Mouse (Mus musculus): ENCODE results near the gene Fbrs. TPM values are rescaled to one million over a fixed set of nuclear protein-coding genes. Genes with fewer than 3 reads are reported as not detected.
A peak's percentile ranks its signal among the peaks of the same experiment; 100 is the strongest.
"Not testable (repeated sequence)": the region's sequence is repeated elsewhere in the genome, so short reads cannot be mapped to it uniquely, and the experiment has no call there.

Gene Fbrs
- total RNA-seq, 1 experiment from 2014 or later: 27.9 TPM

DNA sequence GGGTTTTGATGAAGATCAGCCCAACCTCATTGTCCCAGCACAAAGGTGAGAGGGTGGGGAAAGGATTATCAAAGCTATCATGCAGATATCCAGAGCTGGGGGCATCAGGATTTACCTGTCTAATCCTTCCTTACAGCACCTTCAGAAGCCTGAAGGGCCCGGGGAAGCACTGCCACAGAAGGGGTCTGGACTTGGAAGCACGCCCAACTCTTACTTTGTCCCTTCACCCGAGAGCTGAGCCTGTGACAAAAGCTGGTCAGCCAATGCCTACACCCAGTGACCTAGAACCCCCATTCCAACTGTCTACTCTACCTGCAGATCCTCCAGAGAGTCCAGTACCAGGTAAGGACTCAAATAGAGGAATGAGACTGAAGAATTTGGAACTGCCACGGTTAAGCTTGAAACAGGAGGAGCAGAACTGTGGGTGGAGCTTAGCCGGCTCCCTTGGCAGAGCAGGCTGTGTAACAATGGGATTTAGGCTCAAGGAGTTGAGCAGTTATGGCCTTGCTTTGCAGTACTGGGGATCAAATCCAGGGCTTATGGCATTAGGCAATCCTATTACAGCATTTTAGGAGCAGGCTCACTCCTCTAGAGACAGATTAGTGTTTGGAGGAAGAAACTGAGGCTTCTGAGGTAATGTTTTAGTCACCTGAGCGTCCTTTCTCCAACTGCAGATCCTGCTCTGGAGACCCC lies 4.5 kb upstream of the Fbrs start:
- ATAC-seq (replicated peaks; ENCODE audit: insufficient number of reproducible peaks, low FRiP score, low TSS enrichment, poor library complexity, severe bottlenecking): no peak

DNA sequence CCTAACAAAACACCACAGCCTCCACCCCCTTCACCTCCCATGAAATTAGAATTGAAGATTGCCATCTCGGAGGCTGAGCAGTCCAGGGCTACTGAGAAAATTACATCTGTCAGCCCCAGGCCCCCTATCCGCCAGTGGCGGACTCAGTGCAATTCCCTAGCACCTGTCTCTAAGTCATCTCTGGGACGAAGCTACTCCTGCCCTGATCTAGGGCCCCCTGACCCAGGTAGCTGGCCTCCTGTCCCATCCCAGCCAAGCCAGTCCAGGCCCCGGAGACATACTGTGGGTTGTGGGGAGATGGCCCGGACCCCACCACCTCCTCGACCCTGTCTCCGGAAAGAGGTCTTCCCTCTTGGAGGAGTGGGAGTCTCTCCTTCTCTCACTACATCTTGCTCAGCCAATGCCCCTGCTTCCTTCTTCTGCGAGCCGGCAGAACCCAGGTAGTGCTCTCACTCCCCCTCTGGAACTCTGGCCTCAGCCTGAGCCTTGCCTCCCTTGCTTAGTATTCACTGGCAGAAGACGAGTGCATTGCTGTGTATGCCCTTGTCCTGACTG lies 3.7 kb upstream of the Fbrs start:
- no peak for ATAC-seq (replicated peaks; ENCODE audit: insufficient number of reproducible peaks, low FRiP score, low TSS enrichment, poor library complexity, severe bottlenecking)

DNA sequence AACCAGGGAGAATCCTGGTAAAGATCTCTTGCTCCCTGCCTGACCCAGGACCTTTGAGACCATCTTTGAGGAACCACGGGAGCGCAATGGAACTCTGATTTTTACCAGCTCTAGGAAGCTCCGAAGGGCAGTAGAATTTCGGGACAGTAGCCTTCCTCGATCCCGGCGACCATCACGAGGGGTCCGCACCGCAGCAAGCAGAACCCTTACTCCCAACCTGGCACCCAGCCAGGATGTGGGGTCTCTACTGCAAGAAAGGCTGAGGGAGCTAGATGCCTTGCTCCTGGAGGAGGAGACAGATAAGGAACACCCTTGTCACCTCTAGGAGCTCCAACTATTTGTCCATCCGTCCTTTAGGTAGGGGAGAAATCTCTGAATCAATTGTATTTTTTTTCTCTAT lies 2.7 kb upstream of the Fbrs start:
- no peak for ATAC-seq (replicated peaks; ENCODE audit: insufficient number of reproducible peaks, low FRiP score, low TSS enrichment, poor library complexity, severe bottlenecking)

DNA sequence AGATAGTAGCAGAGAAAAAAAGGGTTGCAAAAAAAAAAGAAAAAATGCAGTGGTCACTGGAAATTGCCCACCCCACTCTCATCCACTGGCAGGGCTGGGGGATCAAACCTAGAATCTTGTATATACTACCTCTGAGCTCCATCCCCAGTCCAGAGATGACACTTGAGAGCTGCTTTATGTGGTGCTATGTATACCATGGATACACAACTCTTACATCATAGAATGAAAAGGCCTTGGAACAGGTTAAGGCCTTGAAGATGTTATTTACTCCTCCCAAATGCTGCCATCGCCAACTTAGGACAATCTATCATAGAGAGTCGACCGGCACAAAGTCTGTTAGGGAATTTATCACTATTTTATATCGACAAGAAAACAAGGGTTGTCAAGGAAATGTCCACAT lies 2.1 kb upstream of the Fbrs start:
- no peak for ATAC-seq (replicated peaks; ENCODE audit: insufficient number of reproducible peaks, low FRiP score, low TSS enrichment, poor library complexity, severe bottlenecking)

DNA sequence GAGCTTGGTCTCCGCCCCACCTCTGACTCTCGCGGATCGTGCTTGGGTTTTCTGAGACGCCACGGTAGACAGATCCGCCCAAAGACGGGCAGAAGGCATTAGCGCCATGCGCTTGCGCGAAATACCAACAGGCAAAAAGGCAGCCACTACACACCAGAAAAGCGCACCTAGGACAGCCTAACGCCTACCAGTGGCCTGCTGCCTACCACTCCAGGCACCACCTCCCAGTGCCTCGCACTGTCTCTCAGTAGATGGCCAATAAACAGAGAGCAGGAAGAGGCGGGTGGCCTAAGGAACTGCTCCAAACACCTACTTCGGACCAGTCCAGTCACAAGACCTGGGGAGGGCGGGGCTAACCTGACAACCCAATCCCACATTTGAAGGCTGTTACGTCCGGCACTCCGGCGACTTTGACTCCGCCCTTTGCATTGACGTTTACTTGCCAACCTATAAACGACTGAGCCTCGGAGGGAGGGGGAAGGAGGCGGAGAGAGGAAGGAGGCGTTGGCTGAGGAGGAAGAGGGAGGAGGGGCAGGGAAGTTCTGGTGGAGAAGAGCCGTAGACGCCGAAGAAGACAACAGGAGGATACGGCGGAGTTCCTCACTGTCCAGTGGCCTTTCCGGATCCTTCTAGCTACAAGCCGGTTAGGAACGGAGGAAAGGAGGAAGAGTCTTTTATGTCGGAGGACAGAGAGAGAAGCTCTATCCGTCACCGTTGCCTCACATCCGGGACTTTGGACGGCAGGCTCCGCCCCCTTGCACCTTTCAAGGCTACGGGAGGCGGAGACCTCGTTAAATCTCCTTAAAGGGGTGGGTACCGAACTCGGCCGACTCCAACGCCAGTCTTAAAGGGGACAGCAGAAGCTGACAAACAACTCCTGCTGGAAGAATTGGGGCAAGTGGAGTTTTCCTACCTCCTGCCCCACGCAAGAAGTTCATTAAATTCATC lies 1.0 kb upstream of the Fbrs start:
- peak; percentile 81 for ATAC-seq (replicated peaks; ENCODE audit: insufficient number of reproducible peaks, low FRiP score, low TSS enrichment, poor library complexity, severe bottlenecking)

DNA sequence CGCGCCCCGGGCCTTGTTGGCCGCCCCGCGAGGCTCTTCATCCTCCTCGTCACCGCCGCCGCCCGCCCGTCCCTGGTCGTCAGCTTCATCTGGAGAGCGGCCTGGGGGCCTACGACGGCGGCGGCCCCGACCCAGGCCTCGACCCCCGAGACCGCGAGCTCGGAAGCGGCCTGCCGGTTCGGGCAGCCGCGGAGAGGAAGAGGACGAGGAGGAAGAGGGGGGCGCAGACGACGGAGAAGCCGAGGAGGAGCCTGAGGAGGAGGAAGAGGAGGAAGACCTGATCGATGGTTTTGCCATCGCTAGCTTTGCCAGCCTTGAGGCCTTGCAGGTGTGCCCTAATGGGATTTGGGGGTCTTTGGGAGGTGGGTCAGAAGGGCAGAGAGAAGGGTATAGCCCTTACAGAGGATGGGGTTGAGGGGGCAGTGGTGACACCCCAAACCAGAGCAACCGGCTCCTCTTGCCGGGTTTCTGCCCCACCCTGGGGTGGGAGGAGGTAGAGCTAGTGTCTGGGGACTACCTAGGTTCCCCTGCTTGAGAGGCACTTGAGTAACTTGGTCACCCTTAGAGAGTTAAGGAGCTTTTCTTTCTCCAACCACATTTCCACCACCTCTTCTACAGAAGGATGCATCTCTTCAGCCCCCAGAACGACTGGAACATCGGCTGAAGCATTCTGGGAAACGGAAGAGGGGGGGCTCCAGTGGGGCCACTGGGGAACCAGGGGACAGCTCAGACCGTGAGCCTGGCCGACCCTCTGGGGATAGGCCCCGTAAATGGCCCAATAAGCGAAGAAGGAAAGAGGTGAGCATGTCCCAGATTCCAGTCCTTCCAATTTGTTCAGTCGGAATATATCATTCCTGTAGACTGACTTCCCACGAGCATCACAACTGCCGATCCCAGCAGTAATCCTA lies 573 bp downstream of the Fbrs start:
- no peak for ATAC-seq (replicated peaks; ENCODE audit: insufficient number of reproducible peaks, low FRiP score, low TSS enrichment, poor library complexity, severe bottlenecking)

DNA sequence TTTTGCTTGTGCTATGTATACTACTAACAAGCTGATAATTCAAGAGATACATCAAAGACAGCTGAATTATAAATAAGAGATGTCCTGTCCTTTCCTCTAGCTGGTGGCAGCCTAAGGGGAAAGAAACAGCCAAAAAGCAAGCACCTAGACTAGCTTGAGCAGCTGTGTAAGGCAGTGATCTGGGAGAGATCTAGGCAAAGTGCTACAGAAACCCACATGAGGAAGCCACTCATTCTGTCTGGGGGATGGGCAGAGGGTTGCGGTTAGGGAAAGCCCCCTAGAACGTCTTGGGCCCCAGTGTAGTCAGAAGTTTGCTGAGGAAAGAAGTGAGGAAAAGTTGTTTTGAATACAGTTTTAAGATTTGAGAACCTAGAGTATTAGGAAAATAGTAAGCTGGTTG lies 1.3 kb downstream of the Fbrs start:
- 0 out of 2 replicates have a peak, but pooled peaks have one; percentile 9 for ATAC-seq (replicated peaks; ENCODE audit: insufficient number of reproducible peaks, low FRiP score, low TSS enrichment, poor library complexity, severe bottlenecking)

DNA sequence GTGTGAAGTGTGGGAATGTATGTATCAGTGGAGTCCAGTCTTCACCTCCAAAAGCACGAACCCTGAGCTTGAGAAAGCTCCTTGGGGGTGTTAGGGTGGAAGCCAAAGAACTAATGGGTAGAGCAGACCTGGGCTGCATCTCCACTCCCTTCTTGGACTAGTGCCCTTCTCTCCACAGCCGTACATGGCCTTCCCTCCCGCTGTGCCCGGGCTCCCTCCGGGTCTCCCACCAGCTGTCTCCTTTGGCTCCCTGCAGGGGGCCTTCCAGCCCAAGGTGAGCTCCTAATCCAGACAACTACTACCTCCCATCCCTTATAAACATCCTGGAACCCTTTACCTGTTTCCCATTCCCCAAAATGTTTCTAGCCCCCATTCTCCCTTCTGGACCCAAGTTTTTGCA lies 6.4 kb downstream of the Fbrs start:
- no peak for ATAC-seq (replicated peaks; ENCODE audit: insufficient number of reproducible peaks, low FRiP score, low TSS enrichment, poor library complexity, severe bottlenecking)

DNA sequence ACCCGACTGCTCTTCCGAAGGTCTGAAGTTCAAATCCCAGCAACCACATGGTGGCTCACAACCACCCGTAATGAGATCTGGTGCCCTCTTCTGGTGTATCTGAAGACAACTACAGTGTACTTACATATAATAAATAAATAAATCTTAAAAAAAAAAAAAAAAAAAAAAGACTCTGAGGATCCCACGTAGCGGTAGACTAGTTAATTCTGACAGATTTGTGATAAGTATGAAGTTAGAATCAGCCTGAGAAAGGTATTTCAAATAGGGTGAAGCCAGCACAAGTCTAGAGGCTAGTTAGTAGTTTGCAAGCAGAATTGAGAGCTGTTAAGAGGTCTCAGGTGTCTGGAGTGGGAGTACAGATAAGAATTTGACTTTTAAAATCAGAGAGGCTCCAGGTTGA lies 9.4 kb downstream of the Fbrs start:
- not testable (repeated sequence) for ATAC-seq (replicated peaks; ENCODE audit: insufficient number of reproducible peaks, low FRiP score, low TSS enrichment, poor library complexity, severe bottlenecking)

DNA sequence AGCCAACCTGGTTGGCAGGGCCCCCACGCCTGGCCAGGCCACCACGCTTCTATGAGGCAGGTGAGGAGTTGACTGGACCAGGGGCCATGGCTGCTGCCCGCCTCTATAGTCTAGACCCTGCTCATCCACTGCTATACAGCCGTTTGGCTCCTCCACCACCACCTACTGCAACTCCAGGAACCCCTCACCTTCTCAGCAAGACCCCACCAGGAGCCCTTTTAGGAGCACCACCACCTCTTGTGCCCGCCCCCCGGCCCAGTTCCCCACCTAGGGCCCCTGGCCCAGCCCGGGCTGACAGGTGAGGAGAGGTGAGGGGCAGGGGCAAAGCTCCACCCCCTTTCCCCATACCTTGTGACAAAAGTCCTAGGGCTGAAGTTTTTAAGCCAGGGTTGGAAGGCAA lies 11.0 kb downstream of the Fbrs start:
- no peak for ATAC-seq (replicated peaks; ENCODE audit: insufficient number of reproducible peaks, low FRiP score, low TSS enrichment, poor library complexity, severe bottlenecking)

DNA sequence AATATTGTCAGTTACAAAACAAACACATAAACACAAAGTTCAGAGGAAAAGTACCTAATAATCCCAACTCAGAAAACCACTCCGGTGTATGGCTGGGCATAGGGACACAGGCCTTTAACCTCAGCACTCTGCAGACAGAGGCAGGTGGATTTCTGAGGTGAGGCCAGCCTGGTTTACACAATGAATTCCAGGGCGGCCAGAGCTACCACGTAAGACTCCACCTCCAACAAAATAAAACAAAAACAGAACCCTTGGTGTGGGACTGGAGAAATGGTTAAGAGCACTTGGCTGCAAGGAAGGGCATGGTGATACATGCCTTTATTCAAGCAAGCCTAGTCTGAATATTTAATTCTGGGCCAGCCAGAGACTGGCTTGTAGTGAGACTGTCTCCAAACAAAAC lies 12.8 kb downstream of the Fbrs start:
- no peak for ATAC-seq (replicated peaks; ENCODE audit: insufficient number of reproducible peaks, low FRiP score, low TSS enrichment, poor library complexity, severe bottlenecking)

DNA sequence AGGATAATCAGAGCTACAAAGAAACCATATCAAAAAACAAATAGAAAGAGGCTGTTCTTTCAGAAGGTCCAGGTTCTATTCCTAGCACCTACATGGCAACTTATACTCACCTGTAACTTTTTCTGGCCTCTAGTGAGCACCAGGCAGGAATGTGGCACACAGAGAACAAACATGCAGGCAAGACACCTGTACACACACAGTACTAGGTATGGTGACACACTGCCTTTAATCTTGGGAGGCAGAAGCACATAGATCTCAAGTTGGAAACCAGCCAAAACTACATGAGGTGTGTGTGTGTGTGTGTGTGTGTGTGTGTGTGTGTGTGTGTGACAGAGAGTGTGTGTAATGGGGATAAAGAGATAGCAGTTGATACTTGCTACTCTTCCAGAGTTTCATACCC lies 15.6 kb downstream of the Fbrs start:
- ATAC-seq (replicated peaks; ENCODE audit: insufficient number of reproducible peaks, low FRiP score, low TSS enrichment, poor library complexity, severe bottlenecking): no peak

DNA sequence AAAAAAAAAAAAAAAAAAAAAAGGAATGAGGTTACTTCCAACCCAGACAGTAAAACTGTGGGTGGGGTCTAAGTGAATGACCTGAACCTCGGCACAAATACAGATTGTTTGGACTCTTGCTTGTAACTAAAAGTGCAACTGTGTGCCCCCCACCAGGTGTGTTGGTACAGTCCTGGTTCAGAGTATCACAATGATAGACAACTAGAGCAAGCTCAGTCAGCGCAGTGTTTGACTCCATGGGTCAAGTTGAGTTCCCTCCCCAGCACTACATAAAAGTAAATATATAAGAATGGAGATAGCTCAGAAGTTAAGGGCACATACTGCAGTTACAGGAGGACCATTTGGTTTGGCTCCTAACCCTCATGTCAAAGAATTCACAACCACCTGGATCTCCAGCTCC lies 18.4 kb downstream of the Fbrs start:
- no peak for ATAC-seq (replicated peaks; ENCODE audit: insufficient number of reproducible peaks, low FRiP score, low TSS enrichment, poor library complexity, severe bottlenecking)

DNA sequence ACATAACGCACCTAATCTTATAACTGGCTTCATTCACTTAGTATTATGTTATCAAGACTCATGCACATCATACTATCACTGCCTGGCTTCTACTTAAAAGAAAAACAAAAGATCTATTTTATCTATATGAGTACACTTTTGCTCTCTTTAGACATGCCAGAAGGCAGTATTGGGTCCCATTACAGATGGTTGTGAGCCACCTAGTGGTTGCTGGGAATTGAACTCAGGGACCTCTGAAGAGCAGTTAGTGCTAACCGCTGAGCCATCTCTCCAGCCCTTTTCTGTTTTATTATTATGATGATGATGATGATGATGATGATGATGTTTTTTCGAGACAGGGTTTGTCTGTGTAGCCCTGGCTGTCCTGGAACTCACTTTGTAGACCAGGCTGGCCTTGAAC lies 19.4 kb downstream of the Fbrs start:
- ATAC-seq (replicated peaks; ENCODE audit: insufficient number of reproducible peaks, low FRiP score, low TSS enrichment, poor library complexity, severe bottlenecking): no peak

DNA sequence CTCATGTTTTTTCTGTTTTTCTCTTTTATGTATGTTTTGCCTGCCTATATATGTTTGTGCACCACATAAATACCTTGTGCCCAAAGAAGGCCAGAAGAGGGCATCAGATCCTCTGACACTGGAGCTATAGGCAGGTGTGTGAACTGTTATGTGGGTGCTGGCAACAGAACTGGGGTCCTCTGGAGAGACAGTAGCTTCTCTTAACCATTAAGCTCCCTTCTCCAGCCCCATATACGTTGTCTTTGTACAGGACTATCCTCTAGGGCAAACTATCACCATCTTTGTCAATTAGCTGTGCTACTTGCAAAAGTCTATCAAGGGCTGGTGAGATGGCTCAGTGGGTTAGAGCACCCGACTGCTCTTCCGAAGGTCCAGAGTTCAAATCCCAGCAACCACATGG lies 29.3 kb downstream of the Fbrs start:
- ATAC-seq (replicated peaks; ENCODE audit: insufficient number of reproducible peaks, low FRiP score, low TSS enrichment, poor library complexity, severe bottlenecking): no peak

DNA sequence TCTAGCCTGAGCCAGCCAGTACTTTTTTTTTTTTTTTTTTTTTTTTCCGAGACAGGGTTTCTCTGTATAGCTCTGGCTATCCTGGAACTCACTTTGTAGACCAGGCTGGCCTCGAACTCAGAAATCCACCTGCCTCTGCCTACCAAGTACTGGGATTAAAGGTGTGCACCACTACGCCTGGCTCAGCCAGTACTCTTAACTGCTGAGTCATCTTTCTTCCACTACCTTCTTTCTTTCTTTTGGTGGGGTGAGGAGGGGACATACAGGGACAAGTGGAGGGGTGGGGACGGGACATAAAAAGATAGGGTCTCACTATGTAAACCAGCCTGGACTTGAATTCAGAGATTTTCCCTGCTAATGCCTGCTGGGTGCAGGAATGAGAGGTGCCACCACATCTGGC lies 30.8 kb downstream of the Fbrs start:
- not testable (repeated sequence) for ATAC-seq (replicated peaks; ENCODE audit: insufficient number of reproducible peaks, low FRiP score, low TSS enrichment, poor library complexity, severe bottlenecking)

DNA sequence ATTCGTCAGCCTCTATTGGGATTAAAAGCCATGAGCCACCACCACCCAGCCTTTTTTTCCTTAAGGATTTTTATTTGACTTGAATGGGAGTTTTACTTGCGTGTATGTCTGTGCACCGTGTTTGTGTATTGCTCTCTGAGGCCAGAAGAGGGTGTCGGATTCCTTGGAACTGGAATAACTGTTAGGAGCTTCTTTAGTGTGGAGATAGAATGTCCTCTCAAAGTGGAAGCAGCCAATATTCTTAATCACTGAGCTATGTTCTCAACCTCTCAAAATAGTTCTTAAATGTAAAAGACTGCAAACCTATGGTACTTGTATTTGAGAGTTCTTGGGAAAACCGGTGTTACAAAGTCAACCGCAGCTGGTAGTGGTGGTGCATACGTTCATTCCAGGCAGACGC lies 32.2 kb downstream of the Fbrs start:
- ATAC-seq (replicated peaks; ENCODE audit: insufficient number of reproducible peaks, low FRiP score, low TSS enrichment, poor library complexity, severe bottlenecking): no peak

DNA sequence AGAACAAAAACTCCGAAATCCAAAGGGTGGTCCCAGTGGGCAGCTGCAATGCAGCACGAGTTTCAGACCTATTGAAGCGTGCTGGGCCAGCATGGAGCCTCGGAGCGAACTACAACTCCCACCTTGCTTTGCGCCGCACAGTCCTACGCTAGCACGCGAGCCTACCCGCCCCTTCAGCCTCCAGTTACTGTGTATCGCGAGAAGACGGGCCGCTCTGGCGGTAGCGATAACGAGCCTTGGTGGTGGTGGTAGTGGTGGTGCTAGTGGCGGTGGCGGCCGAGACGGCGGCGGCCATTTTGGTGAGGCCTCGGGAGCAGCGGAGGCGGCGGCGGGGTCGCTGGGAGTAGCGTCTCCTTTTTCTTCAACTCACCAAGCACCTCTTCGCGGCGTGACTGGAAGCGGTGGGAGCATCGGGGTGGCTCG lies 32.8 kb downstream of the Fbrs start, which contains the start of gene Srcap:
Gene Srcap (plus strand): TSS at position 176 of the 423 bp plus-strand sequence.
- ATAC-seq (replicated peaks; ENCODE audit: insufficient number of reproducible peaks, low FRiP score, low TSS enrichment, poor library complexity, severe bottlenecking): peak; percentile 96
